Mouse (Mus musculus): ENCODE results near the gene Caly. TPM values are rescaled to one million over a fixed set of nuclear protein-coding genes. Genes with fewer than 3 reads are reported as not detected.

Gene Caly
- polyA plus RNA-seq, 1 experiment = 0.52 TPM

- TF ChIP-seq POLR2A (IDR thresholded peaks at IDR 0.05; ENCODE audit: low read depth, low read length) = no peak
- TF ChIP-seq CTCF (conservative IDR thresholded peaks at IDR 0.05; ENCODE audit: insufficient read depth, insufficient read length, low read depth, low read length) = no peak
- H3K4me1 ChIP-seq (ENCODE audit: control insufficient read depth, insufficient read depth, low read length) = peaks cover 11% of the 10 kb centered on the region
- H3K27ac ChIP-seq (ENCODE audit: insufficient read depth, low read depth, low read length) = no peak overlapping the region
- no peaks in the 10 kb centered on the region for H3K36me3 ChIP-seq (ENCODE audit: control insufficient read depth, insufficient read depth, low read length)
- H3K4me3 ChIP-seq (ENCODE audit: insufficient read depth, low read depth, low read length) = no peak overlapping the region
- WGBS = 55% methylated on average over 10 of the region's 10 CpGs
- DNase-seq = no peak
- no peaks in the 10 kb centered on the region for H3K27me3 ChIP-seq (replicated peaks; ENCODE audit: control insufficient read depth, insufficient read depth, low read length)
These were observed 8.3 kb upstream of the Caly start for GRCm38 (mm10) chr7:140090601-140091000.

GRCm38 (mm10) chr7:140081408-140082241 is 723 bp downstream of the Caly start:
- 16% methylated on average over 20 of the region's 20 CpGs for WGBS
- Histone ChIP-seq H3K4me3 (ENCODE audit: insufficient read depth, low read depth, low read length) (no peak overlapping the region), H3K4me1 (ENCODE audit: control insufficient read depth, insufficient read depth, low read length) (no peaks in the 10 kb centered on the region), H3K27me3 (replicated peaks; ENCODE audit: control insufficient read depth, insufficient read depth, low read length) (no peaks in the 10 kb centered on the region), H3K36me3 (ENCODE audit: control insufficient read depth, insufficient read depth, low read length) (no peaks in the 10 kb centered on the region), H3K27ac (ENCODE audit: insufficient read depth, low read depth, low read length) (no peak overlapping the region)
- DNase-seq = no peak
- no peak for TF ChIP-seq CTCF (conservative IDR thresholded peaks at IDR 0.05; ENCODE audit: insufficient read depth, insufficient read length, low read depth, low read length)
- no peak for TF ChIP-seq POLR2A (IDR thresholded peaks at IDR 0.05; ENCODE audit: low read depth, low read length)

GRCm38 (mm10) chr7:140080503-140081156 is 1.7 kb downstream of the Caly start:
- Histone ChIP-seq H3K4me1 (ENCODE audit: control insufficient read depth, insufficient read depth, low read length) (no peaks in the 10 kb centered on the region), H3K4me3 (ENCODE audit: insufficient read depth, low read depth, low read length) (no peak overlapping the region), H3K27me3 (replicated peaks; ENCODE audit: control insufficient read depth, insufficient read depth, low read length) (no peaks in the 10 kb centered on the region), H3K36me3 (ENCODE audit: control insufficient read depth, insufficient read depth, low read length) (no peaks in the 10 kb centered on the region), H3K27ac (ENCODE audit: insufficient read depth, low read depth, low read length) (no peak overlapping the region)
- 6% methylated on average over 24 of the region's 24 CpGs for WGBS
- DNase-seq = peak; percentile 75
- TF ChIP-seq CTCF (conservative IDR thresholded peaks at IDR 0.05; ENCODE audit: insufficient read depth, insufficient read length, low read depth, low read length) (no peak), POLR2A (IDR thresholded peaks at IDR 0.05; ENCODE audit: low read depth, low read length) (no peak)

- no peaks in the 10 kb centered on the region for H3K36me3 ChIP-seq (ENCODE audit: control insufficient read depth, insufficient read depth, low read length)
- WGBS = 7% methylated on average over 5 of the region's 5 CpGs
- no peak for TF ChIP-seq POLR2A (IDR thresholded peaks at IDR 0.05; ENCODE audit: low read depth, low read length)
- peak; percentile 94 for TF ChIP-seq CTCF (conservative IDR thresholded peaks at IDR 0.05; ENCODE audit: insufficient read depth, insufficient read length, low read depth, low read length)
- peak; percentile 73 for DNase-seq
- no peaks in the 10 kb centered on the region for H3K4me1 ChIP-seq (ENCODE audit: control insufficient read depth, insufficient read depth, low read length)
- H3K27ac ChIP-seq (ENCODE audit: insufficient read depth, low read depth, low read length) = no peak overlapping the region
- H3K4me3 ChIP-seq (ENCODE audit: insufficient read depth, low read depth, low read length) = no peak overlapping the region
- no peaks in the 10 kb centered on the region for H3K27me3 ChIP-seq (replicated peaks; ENCODE audit: control insufficient read depth, insufficient read depth, low read length)
These were observed 3.6 kb downstream of the Caly start for GRCm38 (mm10) chr7:140078711-140079110.

GRCm38 (mm10) chr7:140077698-140078097 is 4.7 kb downstream of the Caly start:
- WGBS = 68% methylated on average over 6 of the region's 6 CpGs
- no peaks in the 10 kb centered on the region for H3K27me3 ChIP-seq (replicated peaks; ENCODE audit: control insufficient read depth, insufficient read depth, low read length)
- H3K4me3 ChIP-seq (ENCODE audit: insufficient read depth, low read depth, low read length) = no peak overlapping the region
- no peaks in the 10 kb centered on the region for H3K4me1 ChIP-seq (ENCODE audit: control insufficient read depth, insufficient read depth, low read length)
- H3K27ac ChIP-seq (ENCODE audit: insufficient read depth, low read depth, low read length) = no peak overlapping the region
- no peak for DNase-seq
- TF ChIP-seq POLR2A (IDR thresholded peaks at IDR 0.05; ENCODE audit: low read depth, low read length) (no peak), CTCF (conservative IDR thresholded peaks at IDR 0.05; ENCODE audit: insufficient read depth, insufficient read length, low read depth, low read length) (no peak)
- H3K36me3 ChIP-seq (ENCODE audit: control insufficient read depth, insufficient read depth, low read length) = no peaks in the 10 kb centered on the region

GRCm38 (mm10) chr7:140070042-140070711 is 12.2 kb downstream of the Caly start:
- 47% methylated on average over 39 of the region's 39 CpGs for WGBS
- Histone ChIP-seq H3K4me1 (ENCODE audit: control insufficient read depth, insufficient read depth, low read length) (no peaks in the 10 kb centered on the region), H3K27ac (ENCODE audit: insufficient read depth, low read depth, low read length) (no peak overlapping the region), H3K27me3 (replicated peaks; ENCODE audit: control insufficient read depth, insufficient read depth, low read length) (no peaks in the 10 kb centered on the region), H3K4me3 (ENCODE audit: insufficient read depth, low read depth, low read length) (peak overlapping the region; percentile 34), H3K36me3 (ENCODE audit: control insufficient read depth, insufficient read depth, low read length) (no peaks in the 10 kb centered on the region)
- TF ChIP-seq POLR2A (IDR thresholded peaks at IDR 0.05; ENCODE audit: low read depth, low read length) (no peak), CTCF (conservative IDR thresholded peaks at IDR 0.05; ENCODE audit: insufficient read depth, insufficient read length, low read depth, low read length) (no peak)
- DNase-seq = no peak

GRCm38 (mm10) chr7:140067397-140067796 is 15.0 kb downstream of the Caly start:
- no peaks in the 10 kb centered on the region for H3K36me3 ChIP-seq (ENCODE audit: control insufficient read depth, insufficient read depth, low read length)
- no peak overlapping the region for H3K27ac ChIP-seq (ENCODE audit: insufficient read depth, low read depth, low read length)
- no peak for DNase-seq
- no peak overlapping the region for H3K4me3 ChIP-seq (ENCODE audit: insufficient read depth, low read depth, low read length)
- no peak for TF ChIP-seq POLR2A (IDR thresholded peaks at IDR 0.05; ENCODE audit: low read depth, low read length)
- TF ChIP-seq CTCF (conservative IDR thresholded peaks at IDR 0.05; ENCODE audit: insufficient read depth, insufficient read length, low read depth, low read length) = no peak
- H3K27me3 ChIP-seq (replicated peaks; ENCODE audit: control insufficient read depth, insufficient read depth, low read length) = no peaks in the 10 kb centered on the region
- WGBS = 50% methylated on average over 6 of the region's 6 CpGs
- H3K4me1 ChIP-seq (ENCODE audit: control insufficient read depth, insufficient read depth, low read length) = no peaks in the 10 kb centered on the region
